Mouse (Mus musculus) embryo, embryonic 11.5 days (tissue): Measurements from ENCODE around the gene Ppp2r1b.

ENCODE experiments used
- DNase-seq: peaks from one replicate; pipeline ENCODE4 v3.0.0-alpha.2; 2012; ENCODE audit warnings: low read depth, low spot score

Gene Ppp2r1b

DNA sequence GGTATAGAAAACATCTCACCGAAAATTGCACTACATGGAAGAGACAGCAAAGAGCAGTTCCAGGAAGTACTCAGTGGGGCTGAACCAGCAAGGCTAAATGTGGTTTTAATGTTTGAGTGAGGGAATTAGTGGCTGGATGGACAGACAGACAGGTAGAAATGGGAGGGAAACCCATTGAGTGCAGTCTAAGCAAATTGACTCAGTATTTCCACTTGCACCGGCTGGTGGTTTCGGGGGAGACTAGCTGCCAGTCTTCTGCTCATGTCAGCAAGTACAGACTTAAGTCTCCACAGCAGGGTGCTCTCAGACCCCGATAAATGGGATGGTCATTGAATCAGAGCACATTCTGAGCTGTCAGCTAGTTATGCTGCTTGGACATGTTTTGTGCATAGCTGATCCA, 9.0 kb upstream of the Ppp2r1b start:
- DNase-seq, result no peak

DNA sequence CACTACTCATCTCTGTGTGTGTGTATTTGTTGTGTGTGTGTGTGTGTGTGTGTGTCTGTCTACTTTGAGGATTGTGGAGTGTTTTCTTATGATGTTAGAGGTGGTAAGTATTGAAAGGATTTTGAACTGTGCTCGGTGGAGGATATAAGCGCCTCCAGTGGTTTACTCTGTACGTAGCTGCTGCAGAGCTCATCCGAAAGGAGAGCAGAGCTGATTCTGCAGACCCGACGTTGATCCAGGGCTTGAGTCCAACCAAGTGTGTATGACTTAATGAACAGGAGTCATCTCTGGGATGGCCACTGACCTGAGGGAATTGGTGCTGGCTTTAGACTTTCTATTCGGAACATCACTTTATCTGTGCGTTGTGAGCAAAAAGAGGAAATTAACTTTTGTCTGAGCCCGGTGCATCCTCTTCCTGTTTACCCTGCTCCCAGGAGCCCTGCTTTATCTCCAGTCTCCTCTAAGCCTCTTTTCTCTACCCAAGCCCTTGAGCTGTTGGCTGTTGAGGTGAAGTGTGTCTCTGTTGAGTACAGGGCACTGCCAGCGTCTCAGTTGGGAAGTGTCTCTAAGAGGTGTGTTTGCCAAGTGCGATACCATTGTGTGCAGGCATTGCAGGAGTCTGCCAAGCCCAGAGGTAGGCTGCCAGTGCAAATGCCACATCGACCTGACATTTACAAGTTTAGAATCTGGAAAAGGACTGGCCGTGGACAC, 3.9 kb upstream of the Ppp2r1b start:
- DNase-seq, result no peak

DNA sequence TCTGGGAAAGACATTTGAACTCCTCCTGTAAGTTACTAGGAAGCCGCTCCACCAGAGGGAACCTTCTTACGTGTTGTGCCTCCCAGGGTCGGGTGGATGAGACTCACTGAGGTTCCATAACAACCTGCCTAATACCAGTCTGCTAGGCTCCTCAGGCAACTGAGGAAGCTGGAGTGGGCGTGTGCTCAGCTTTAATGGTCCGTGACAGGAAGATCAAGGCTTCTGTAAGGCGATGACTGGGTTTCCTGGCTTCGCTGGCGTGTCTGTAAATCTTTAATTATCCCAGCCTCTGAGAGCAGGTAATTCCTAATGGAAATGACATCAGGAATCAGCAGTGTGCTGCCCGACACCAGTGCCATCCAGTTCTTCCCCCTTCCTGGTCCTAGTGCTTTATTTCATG, 446 bp downstream of the Ppp2r1b start:
- no peak for DNase-seq

DNA sequence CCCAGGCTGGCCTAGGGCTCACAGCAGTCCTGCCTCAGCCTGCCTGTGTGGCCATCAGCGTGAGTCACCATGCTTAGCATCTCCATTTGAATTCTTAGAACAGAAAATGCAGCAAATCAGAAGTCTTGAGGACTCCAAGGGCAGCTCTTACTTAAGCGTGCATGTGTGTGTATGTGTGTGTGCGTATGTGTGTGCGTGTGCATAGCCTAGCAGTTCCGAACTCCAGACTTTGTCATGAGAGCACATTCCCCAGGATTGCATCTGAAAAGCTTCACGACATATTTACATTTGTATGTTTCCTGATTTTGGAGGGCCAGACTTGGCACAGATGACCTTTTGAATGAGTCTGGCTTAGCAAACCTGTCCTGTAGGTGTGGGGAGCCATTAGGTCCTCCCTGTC, 2.0 kb downstream of the Ppp2r1b start:
- DNase-seq, result no peak

DNA sequence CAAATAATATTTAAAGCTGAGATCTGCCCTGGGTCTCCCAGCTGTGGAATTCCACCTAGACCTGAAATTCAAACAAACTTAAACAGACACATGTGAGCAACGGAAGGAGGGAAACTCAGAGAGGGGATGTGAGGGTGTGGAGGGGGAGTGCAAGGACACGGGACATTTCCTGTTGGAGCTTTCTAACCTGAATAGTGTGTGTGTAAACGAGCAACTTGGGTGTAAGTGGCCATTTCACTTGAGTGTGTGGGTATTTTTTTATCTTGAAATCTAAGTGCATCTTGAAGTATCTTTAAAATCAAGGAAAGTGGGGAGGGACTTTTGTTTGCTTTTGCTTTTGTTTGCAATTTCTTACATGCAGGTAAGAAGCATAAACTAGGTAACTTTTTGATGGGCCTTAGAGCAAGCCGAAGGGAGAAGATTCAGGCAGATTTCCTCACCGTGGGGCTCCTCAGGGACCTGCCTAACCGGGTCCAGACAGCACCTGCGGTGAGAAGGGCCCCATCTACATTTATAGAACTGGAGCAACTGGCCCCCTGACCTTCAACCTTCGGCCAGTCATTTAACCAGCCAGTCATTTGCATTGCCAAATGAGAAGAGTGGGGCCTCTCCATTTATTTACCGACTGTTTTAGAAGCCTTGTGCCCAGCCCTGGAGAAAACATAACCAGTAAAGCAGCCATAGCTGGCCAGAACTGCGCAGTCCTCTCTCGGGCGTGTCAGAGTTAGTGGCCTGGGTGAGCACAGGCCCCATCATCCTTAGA, 2.7 kb downstream of the Ppp2r1b start:
- no peak for DNase-seq

DNA sequence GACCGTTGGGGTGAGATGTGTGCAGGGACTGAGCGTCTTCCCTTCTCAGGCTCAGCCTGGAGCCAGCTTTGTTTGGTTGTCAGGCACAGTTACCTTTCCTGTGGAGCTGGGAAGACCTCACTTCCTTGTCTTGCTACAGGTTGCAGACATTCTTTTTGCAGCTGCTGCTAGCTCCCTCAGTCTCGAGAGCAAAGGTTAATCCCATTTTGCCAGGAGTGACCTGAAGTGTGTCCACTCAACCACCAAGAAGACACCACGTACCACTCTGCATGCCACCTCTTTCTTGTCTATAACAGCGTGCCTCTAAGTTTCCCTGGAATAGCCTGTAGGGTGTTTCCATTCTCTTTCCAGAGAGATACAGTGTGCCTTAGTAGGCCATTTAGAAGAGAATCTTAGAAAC, 3.7 kb downstream of the Ppp2r1b start:
- DNase-seq, result no peak

DNA sequence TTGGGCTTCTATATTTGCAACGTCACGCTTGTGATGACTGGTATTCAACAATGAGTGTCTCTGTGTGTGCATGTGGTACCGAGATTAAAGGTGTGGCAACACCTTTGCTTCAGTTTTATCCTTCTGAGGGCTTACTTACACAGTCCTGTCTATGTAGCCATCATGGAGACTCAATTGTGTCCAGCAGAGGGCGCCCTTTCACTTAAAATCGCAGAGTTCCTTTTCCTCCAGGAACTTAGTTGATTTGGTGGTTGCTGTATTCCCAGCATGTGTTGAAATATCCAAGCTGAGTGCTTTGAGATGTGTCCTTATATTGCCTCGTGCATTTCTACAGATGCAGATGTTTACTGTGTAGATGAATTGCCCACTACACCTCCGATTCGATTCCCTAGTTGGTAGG, 4.1 kb downstream of the Ppp2r1b start:
- peak; percentile 84 for DNase-seq

DNA sequence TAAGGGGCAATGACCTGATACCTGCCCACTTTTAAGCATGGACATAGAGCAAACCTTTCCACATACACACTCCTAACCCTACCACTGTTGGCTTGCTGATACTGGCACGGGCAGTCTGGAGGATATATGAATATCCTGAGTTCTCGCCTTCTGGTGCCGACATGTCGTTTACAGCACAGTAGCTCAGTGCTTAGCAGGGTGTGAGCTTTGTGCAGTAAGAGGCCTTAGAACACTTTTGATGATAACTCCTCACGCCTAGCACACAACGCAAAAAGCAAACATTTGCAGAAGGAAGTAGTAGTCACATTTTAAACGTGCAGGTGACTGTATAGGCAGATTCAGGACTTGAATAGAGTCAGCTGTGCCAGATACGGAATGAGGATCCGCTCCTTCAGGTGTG, 4.7 kb downstream of the Ppp2r1b start:
- DNase-seq, result no peak

DNA sequence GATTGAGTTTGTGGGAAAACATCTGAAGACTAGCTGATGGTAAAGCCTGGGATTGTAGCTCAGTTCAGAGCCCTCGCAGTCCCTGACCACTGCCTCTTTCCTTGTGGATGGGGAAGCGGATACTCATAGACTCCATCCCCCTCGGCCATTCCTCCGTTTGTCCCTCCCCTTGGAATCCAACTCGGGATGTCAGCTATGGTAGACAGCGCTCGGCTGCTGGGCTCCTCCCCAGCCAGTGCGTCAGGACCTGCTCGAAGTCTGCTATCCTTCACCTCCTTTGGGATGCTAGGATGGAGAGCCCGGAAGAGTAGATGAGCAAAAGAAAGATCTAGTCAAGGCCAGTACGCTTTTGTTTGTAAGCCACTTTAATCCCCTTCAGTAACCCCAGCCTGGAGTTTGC, 5.2 kb downstream of the Ppp2r1b start:
- no peak for DNase-seq

DNA sequence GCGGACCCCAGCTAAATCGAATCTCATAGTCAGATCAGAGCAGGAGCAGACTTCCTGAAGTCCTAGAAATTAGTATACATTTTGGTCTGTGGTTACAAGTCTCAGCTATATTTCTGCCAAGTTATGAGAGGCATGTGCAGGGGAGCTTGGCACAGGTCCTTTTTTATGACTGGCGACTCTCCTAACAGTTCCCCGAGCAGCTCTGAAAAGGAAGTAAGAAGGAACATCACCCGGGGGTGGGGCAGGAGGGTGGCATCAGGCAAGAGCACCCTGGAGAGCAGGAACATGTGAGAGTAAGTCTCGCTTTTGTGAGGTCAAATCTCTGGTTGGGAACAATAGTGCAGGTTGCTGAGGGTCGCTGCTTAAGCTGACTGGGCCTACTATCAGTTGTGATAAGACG, 5.6 kb downstream of the Ppp2r1b start:
- DNase-seq, result no peak

DNA sequence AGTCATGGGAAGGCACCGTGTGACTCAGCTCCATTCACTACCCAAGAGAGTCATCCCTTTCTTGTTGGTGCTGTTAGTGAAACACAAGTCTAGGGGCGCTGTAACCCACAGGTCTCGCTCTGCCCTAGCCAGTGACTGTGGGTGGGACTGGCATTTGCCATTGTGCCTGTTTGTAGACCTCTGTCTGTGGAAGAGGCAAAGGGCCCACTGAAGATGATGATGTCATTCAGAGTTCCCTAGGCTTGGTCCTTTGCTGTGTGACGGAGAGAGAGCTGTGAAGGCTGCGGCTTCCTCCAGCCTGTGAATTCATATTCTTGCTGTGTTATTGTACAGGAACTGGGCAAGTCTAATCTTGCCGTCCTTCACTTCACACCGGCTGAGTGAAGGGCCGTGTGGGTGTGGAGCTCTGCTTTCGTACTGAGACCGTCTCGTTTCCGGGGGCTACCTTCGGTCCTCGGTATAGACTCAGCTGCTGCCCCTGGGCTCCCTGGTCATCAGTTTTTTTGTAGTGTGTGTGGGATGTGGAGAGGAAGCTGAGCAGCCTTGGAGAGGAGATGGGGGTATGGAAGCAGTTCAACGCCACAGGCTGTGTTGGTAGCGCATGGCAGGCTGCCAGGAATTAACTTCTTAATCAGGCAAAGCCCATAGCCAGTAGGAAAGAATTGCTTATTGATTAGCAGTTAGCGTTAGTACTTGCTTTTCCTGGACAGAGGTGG, 7.7 kb downstream of the Ppp2r1b start:
- DNase-seq, result no peak

DNA sequence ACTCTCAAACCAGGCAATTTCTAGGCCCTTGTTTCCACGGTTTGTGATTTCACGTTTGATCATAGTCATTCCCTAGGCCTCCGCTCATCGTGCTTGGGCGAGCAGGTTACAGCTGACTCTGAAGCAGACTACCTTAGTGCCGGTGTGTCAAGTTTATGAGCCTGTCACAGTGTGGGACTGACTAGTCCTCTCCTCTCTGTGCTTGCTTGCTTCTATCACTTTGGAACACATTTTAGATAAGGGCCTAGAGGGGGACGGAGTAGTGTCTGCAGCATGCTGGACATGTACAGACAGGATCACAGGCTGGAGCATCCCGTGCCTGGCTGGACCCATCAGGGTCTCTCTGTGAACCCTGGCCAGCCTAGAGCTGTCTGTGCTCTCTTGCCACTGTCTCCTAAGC, 9.3 kb downstream of the Ppp2r1b start:
- no peak for DNase-seq

DNA sequence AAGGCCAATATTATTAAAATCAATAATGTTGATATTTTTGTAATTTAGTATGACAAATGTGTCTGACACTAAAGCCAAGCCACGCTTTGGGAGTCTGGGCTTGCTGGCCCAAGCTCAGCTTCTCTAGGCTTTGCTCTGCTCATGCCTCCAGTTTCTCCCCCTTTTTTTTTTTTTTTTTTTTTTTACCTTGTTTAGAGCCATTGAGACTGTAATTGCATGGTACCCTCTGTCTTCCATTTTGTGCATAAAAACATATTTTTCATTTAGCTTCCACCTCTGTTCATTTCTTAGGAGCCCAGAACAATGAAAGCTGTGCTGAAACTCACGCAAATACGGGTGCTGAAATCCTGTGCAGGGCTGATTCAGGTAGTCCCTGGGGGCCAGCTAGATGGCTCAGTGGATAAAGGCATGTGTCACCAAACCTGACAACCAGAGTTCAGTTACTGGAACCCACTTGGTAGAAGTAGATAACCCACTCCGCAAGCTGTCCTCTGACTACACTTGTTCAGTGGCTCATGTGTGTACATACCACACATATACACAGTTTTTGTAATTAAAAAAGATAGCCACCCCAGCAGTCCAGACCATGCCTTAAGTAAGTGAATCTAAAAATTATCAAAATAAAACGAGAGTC, 10.1 kb downstream of the Ppp2r1b start:
- no peak for DNase-seq

DNA sequence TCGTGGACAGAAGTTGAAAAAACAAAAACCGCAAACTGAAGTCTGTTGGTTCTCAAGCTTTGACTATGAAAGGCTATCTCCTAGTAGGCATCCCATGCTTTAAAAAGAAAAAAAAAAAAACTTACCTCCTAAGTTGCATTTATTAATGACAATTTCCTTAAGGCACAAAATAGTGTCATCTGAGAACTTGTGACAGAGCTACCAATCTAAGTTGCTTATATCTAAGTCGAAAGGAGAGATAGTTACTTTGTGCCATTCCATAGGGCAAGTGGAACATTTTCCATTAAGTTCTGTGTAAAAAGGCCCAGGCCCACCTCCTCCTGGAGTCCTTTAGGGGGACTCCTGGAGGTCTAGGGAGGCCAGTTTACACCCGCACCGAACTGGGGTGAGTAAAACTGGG, 10.7 kb downstream of the Ppp2r1b start:
- DNase-seq, result no peak

DNA sequence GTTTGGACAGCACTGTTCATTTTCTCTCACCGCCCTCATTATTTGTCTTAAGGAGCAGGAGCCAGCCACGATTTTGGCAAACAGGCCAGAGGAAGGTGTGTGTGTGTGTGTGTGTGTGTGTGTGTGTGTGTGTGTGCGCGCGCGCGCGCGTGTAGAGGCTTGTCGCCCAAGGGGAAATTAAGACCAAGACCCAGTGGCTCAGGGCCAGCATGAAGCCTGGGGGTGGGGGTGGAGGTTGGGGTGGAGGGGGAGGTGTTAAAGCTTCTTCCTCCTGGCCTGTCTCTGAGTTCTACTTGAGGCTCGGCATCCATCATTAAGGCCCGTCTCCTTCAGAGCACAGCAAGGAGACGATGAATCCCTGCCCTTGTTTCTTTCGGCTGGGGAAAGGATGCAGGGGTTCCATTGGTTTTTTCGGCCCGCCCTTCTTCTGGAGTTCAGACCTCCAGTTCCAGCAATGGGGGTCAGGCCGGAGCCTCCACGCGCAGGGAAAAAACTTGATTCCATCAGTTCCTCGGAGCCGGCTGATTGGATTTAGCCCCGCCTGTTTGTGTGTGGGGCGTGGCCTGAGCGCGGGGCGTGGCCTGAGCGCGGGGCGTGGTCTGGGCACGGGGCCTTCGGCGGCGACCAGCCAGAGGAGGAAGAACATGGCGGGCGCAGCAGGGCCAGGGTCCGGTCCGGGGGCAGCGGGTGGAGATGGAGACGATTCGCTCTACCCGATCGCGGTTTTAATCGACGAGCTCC, 11.4 kb downstream of the Ppp2r1b start:
- peak; percentile 83 for DNase-seq

DNA sequence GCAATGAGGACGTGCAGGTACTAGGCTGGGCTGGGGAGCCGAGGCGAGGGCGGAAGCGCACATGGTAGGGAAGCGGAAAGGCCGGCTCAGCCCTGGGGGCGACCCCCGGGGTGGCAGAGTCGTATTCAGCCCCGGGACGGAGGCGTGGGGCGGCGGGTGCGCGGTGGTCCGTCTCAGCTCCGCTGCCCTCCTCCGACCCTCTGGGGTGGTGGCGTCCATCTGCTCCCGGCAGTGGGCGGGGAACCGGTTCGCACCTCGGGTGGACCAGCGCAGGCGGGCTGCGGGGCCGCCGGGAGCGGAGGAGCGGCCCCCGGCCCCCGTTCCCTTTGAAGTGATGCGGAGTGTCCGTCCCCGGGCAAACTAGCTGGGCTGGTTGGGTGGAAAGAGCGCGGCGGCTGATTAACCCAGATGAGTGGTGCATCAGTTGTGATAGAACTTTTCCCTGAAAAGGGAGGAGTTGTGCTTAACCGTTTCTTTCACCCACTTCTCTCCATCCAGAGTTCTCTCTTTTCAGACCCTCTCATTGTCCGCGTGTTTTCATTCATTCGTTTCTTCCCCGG, 12.1 kb downstream of the Ppp2r1b start:
- DNase-seq, result no peak

DNA sequence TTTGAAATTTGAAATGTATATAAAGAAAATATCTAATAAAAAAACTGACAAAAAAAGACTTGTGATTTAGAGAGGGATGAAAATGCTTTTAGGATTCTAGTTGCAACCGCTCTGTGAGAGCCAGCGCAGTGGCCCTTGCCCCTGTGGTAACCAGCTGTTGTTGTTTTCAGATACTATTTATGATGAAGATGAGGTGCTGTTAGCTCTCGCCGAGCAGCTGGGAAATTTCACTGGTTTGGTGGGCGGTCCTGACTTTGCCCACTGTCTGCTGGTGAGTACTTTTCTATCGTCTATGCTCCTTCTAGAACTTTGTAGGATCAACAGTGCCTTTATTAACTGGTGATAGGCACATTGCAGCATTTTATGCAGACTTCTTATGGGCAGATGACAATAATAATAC, 13.6 kb downstream of the Ppp2r1b start:
- no peak for DNase-seq

DNA sequence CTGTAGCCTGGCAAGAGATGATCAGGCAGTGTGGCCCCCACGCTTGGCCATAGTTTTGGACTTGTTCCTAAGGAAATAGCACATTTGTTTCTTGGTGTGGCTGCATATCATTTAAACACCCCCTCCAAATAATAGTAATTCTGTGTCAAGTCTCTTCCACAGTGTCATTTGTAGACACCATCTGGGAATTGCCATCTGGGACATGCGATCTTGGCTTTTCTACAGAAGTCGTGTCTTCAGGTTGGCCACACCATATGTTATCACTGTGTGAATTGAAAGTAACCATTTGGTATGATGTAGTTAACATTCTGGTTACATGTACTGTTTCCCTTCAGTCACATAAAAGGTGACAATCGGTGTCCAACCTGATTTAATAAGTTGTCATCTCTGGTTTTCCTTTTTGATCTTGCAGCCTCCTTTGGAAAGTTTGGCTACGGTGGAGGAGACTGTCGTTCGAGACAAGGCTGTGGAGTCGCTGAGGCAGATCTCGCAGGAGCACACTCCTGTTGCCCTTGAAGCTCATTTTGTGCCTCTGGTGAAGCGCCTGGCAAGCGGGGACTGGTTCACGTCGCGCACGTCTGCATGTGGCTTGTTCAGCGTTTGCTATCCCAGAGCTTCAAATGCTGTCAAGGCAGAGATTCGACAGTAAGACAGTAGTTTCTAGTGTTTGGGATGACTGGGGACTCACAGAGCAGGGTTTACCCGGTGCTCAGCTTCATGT, 16.2 kb downstream of the Ppp2r1b start:
- DNase-seq, result no peak

DNA sequence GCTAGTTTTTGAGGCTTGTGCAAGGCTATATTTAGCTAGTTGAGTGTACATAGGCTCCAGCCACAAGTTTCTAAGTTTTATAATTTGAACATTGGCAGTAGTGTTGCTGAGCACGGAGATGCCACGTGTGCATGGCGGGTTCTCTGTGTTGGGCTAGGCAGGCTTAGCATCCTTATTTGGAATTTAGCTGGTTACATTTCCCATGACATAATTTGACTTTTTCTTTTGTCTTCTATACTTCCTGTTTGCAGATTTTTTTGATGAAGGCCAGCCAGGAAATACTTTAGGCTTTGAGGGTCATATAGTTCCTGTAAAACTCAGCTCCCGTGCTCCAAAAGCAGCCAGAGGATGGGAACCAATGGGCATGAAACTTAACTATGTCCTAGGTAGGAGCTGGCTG, 18.7 kb downstream of the Ppp2r1b start:
- DNase-seq, result no peak

DNA sequence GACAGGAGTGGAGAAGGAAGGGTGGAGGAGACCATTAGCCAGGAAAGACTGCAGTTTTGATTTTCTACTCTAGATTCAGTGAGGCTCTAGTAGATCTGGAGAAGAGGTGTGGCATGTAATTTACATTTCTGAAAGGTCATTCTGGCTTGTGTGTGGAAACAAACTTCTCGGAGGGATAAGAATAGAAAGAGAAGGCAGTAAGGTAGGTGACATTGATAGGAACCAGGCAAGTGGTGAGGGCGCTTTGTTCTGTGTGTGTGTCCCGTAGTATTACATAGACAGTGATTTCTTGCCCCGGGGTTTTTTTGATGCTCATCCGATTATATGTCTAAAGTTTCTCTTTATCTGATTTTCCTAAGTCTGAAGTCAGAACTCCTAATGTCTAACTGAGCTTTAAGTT, 19.8 kb downstream of the Ppp2r1b start:
- no peak for DNase-seq

DNA sequence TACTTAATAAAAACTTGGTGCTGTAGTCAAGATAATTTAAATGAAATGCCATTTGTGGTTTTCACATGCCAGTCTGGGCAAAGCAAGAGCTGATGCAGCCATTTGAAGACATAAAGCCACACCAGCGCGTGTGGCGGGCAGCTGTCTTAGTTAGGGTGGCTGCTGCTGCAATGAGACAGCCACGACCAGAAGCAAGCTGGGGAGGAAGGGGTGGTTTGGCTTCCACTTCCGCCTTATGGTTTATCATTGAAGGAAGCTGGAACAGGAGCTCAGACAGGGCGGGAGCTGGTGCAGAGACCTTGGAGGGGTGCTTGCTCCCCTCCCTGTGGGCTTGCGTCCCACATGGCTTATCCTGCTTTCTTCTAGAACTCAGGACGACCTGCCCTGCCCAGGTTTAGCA, 20.7 kb downstream of the Ppp2r1b start:
- no peak for DNase-seq
